Mouse (Mus musculus) cerebellum, postnatal 4 days (tissue): Measurements from ENCODE around the gene Sardh.

Experiments
- DNase-seq, 2 experiments: peaks; one replicate each; pipeline ENCODE4 v3.0.0; 2022; ENCODE audit warnings: low spot score in 2 of 2, mixed read lengths in 1 of 2

The Sardh gene

GRCm38 (mm10) chr2:27166999-27167398, 81.1 kb downstream of the Sardh start:
- DNase-seq = no peak

- DNase-seq = no peak
Observed at GRCm38 (mm10) chr2:27166074-27166473, 82.1 kb downstream of the Sardh start.

- DNase-seq = no peak
Observed at GRCm38 (mm10) chr2:27164796-27165590, 83.1 kb downstream of the Sardh start, which contains the start of gene Dbh. Gene Dbh, plus strand, starts transcription at chr2:27165233.

GRCm38 (mm10) chr2:27163851-27164250, 84.3 kb downstream of the Sardh start:
- DNase-seq = no peak

DNA sequence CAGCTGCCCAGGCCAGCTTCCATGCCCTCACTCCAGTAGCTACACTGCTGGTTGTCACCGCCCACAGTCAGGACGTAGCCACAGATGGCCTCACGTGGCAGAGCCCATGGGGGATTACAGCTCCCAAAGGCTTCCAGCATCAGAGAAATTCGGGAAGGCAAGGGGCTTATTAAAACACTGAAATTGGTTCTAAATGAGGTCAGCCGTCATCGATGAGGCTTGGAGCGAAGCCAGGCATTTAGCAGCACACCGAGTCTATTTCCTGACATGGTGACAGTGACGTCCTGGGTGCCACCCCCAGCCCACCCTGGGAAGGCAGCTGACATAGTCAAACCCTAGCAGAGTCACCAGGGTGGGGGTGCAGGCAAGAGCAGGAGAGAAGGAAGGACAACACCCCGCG, 85.5 kb downstream of the Sardh start:
- DNase-seq = no peak

DNA sequence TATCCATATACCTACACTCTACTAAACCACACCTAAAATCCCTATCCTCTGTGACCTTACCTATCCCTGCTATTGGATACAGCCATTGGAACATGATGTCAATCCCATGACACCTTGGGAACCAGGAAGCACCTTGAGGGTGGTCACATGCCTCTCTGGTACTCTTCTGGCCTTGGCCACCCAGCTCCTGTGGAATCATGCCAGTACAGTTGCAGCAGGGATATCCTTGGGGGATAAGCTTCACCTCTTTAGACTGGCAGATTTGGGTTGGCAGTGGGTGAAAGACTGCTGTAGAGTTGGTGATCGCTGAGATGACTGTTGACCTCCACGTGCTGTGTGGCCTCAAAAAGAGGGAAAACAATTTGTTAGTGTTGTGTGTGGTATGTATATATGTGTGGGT, 86.6 kb downstream of the Sardh start:
- DNase-seq = no peak

- DNase-seq = no peak
Observed at GRCm38 (mm10) chr2:27156596-27156995, 91.5 kb downstream of the Sardh start.

GRCm38 (mm10) chr2:27154466-27155185, 93.5 kb downstream of the Sardh start:
- DNase-seq = no peak

- DNase-seq = no peak
Observed at GRCm38 (mm10) chr2:27149457-27149856, 98.7 kb downstream of the Sardh start.

DNA sequence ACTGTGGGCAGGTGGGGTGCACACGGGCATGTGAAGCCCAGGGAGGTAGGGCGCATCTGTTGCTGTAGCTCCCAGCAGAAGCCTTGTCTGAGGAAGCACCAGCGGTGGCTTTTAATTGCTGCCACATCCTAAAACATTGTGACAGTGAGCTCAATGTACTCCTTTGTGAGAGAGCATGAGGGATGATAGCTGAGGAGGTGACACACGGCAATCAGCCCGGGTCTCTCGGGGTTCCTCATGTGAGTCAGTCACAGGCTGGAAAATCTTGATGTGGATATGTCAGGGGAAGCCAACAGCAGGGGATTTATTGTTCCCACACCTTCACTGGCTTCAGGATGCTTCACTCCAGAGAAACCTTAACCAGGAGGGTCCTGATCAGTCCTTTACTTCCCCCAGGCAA, 101.3 kb downstream of the Sardh start:
- DNase-seq = no peak

- no peak for DNase-seq
Observed at GRCm38 (mm10) chr2:27144957-27145356, 103.2 kb downstream of the Sardh start.

GRCm38 (mm10) chr2:27141950-27142693, 106.0 kb downstream of the Sardh start, which contains the start of gene Fam163b:
Gene Fam163b, minus strand, starts transcription at chr2:27142491.
- DNase-seq = peak in 1 of 2 experiments; percentile 28
